Mouse (Mus musculus) induced T-regulatory cell, adult 2 months (primary cell): ENCODE results near the gene Fam181a.

Experiments used
- DNase-seq: peaks from one replicate; pipeline ENCODE4 v3.0.0-alpha.2; 2012; ENCODE audit warnings: low read depth

Gene Fam181a

GRCm38 (mm10) chr12:103315831-103316545 lies 5.2 kb downstream of the Fam181a start:
- no peak for DNase-seq

GRCm38 (mm10) chr12:103322801-103323200 lies 12.0 kb downstream of the Fam181a start:
- DNase-seq, result no peak

- peak; percentile 95 for DNase-seq
These were observed 14.5 kb downstream of the Fam181a start for GRCm38 (mm10) chr12:103325156-103325857.

GRCm38 (mm10) chr12:103326569-103326968 lies 15.8 kb downstream of the Fam181a start:
- DNase-seq, result no peak

GRCm38 (mm10) chr12:103327107-103327506 lies 16.3 kb downstream of the Fam181a start:
- DNase-seq, result no peak

- no peak for DNase-seq
These were observed 17.8 kb downstream of the Fam181a start for GRCm38 (mm10) chr12:103328448-103329191.

GRCm38 (mm10) chr12:103331491-103331890 lies 20.7 kb downstream of the Fam181a start:
- DNase-seq, result peak; percentile 90

GRCm38 (mm10) chr12:103332879-103333278 lies 22.1 kb downstream of the Fam181a start:
- DNase-seq, result peak; percentile 68

GRCm38 (mm10) chr12:103333426-103333825 lies 22.7 kb downstream of the Fam181a start:
- DNase-seq, result peak; percentile 65

GRCm38 (mm10) chr12:103336766-103337165 lies 26.0 kb downstream of the Fam181a start:
- no peak for DNase-seq

GRCm38 (mm10) chr12:103338162-103338798 lies 27.5 kb downstream of the Fam181a start:
- DNase-seq, result no peak

GRCm38 (mm10) chr12:103341212-103341611 lies 30.4 kb downstream of the Fam181a start:
- DNase-seq, result peak; percentile 94

GRCm38 (mm10) chr12:103343456-103343855 lies 32.7 kb downstream of the Fam181a start:
- peak; percentile 80 for DNase-seq

- DNase-seq, result no peak
These were observed 34.2 kb downstream of the Fam181a start for GRCm38 (mm10) chr12:103344934-103345333.

GRCm38 (mm10) chr12:103346945-103347344 lies 36.2 kb downstream of the Fam181a start:
- peak; percentile 67 for DNase-seq

- no peak for DNase-seq
These were observed 36.6 kb downstream of the Fam181a start for GRCm38 (mm10) chr12:103347406-103347805.

- DNase-seq, result peak; percentile 95
These were observed 37.7 kb downstream of the Fam181a start for GRCm38 (mm10) chr12:103348506-103348905.

- no peak for DNase-seq
These were observed 42.0 kb downstream of the Fam181a start for GRCm38 (mm10) chr12:103352735-103353134.

GRCm38 (mm10) chr12:103353538-103353937 lies 42.8 kb downstream of the Fam181a start:
- DNase-seq, result no peak

- no peak for DNase-seq
These were observed 45.1 kb downstream of the Fam181a start, which contains the start of gene Asb2 for GRCm38 (mm10) chr12:103355746-103356414. TSS of gene Asb2 (minus strand) at chr12:103356001.

GRCm38 (mm10) chr12:103356415-103356748 lies 45.6 kb downstream of the Fam181a start:
- DNase-seq, result no peak

- DNase-seq, result no peak
These were observed 47.4 kb downstream of the Fam181a start for GRCm38 (mm10) chr12:103358216-103358615.
